16 mouse cellular contexts compared by ENCODE assay signal in genomic region chr3:100911498-100912213, GRCm38 (mm10). TPM values are rescaled to one million over a fixed set of nuclear protein-coding genes. Genes with fewer than 3 reads are reported as not detected.
DNase-seq lines count a peak whose midpoint lies in the region; ATAC-seq and TF ChIP-seq lines count a peak whose summit lies in the region.
"Had no signal": no experiment of that assay in that cellular context is flagged by ENCODE, and none has a peak within 500 bp of the region (broad histone marks: within the 10 kb centered on the region; RNA-seq: fewer than 3 reads in every experiment).

No protein-coding gene starts in this region.

- no peaks in the 10 kb centered on the region for H3K27me3 ChIP-seq in kidney, embryonic 15.5 days
- no peaks in the 10 kb centered on the region for H3K27me3 ChIP-seq in kidney, adult 2 months (replicated peaks; ENCODE audit: control insufficient read depth, insufficient read depth, low read length)

- H3K9ac ChIP-seq in kidney, embryonic 15.5 days: no peak overlapping the region

- no peak overlapping the region for H3K27ac ChIP-seq in kidney, embryonic 15.5 days
- H3K27ac ChIP-seq in kidney, adult 2 months (ENCODE audit: insufficient read depth, low read depth, low read length): no peak overlapping the region

- no peaks in the 10 kb centered on the region for H3K36me3 ChIP-seq in kidney, embryonic 15.5 days
- H3K36me3 ChIP-seq in kidney, adult 2 months (ENCODE audit: control insufficient read depth, insufficient read depth, low read length): no peaks in the 10 kb centered on the region

- 46% methylated on average over 7 of the region's 7 CpGs for WGBS in kidney, embryonic 15.5 days
- whole genome bisulfite sequencing in kidney, adult 2 months: 55% methylated on average over 7 of the region's 7 CpGs
- 55% methylated on average over 7 of the region's 7 CpGs for WGBS in lung, adult 2 months

- DNase-seq in adrenal gland, adult 2 months: peak; percentile 38
- no peak for DNase-seq in adrenal gland, adult 18-20 months (ENCODE audit: low spot score in 2 of 2)
- DNase-seq in kidney, adult 2 months: no peak
- peak; percentile 15 for DNase-seq in ovary, postnatal 36 days (ENCODE audit: low spot score)
- DNase-seq in ovary, postnatal 10 days (ENCODE audit: low spot score): no peak
- DNase-seq in spleen, postnatal 10 days (ENCODE audit: low spot score in 2 of 2): no peak
- no peak for DNase-seq in lung, adult 2 months
- DNase-seq: embryo, embryonic 11 days; gastrocnemius, postnatal 36 days; heart, postnatal 4 days; layer of hippocampus, adult 9-11 months; left cerebral cortex, postnatal 4 days; lung, postnatal 10 days; right cerebral cortex, adult 18-20 months had no signal

- no peak overlapping the region for H3K4me3 ChIP-seq in kidney, embryonic 15.5 days (replicated peaks)
- H3K4me3 ChIP-seq in kidney, adult 2 months (ENCODE audit: insufficient read depth, low read depth, low read length): no peak overlapping the region
- no peak overlapping the region for H3K4me3 ChIP-seq in lung, adult 2 months (replicated peaks; ENCODE audit: extremely low read depth, low read depth, low read length)

- no peak for TF ChIP-seq CTCF in kidney, adult 2 months (conservative IDR thresholded peaks at IDR 0.05; ENCODE audit: insufficient read depth, insufficient read length, low read depth, low read length)
- no peak for TF ChIP-seq CTCF in lung, adult 2 months (IDR thresholded peaks at IDR 0.05; ENCODE audit: insufficient read depth, low read length)

- no peak for TF ChIP-seq POLR2A in kidney, adult 2 months (IDR thresholded peaks at IDR 0.05; ENCODE audit: low read depth, low read length)
- TF ChIP-seq POLR2A in lung, adult 2 months (IDR thresholded peaks at IDR 0.05; ENCODE audit: borderline replicate concordance, extremely low read depth, low read depth, low read length): no peak

- 0 out of 2 replicates have a peak overlapping the region, but pooled peaks have one; percentile 0 for H3K4me2 ChIP-seq in kidney, embryonic 15.5 days

- no peaks in the 10 kb centered on the region for H3K9me3 ChIP-seq in kidney, embryonic 15.5 days (replicated peaks)

- H3K4me1 ChIP-seq in kidney, embryonic 15.5 days: peaks cover 10% of the 10 kb centered on the region; the same call in 1 of the 2 replicates
- no peaks in the 10 kb centered on the region for H3K4me1 ChIP-seq in kidney, adult 2 months (ENCODE audit: control insufficient read depth, insufficient read depth, low read length)
- no peaks in the 10 kb centered on the region for H3K4me1 ChIP-seq in lung, adult 2 months (ENCODE audit: control insufficient read depth, insufficient read depth, low read length)

- ATAC-seq in kidney, embryonic 15.5 days (replicated peaks; ENCODE audit: low FRiP score): no peak
- ATAC-seq: forebrain, embryonic 14.5 days had no signal

RNA-seq across cellular contexts. Expression of gene Trim45, which starts 10.3 kb away (rescaled TPM):
- total RNA-seq in adrenal gland, adult 2 months (2021): 1 to 10 TPM; 1.8 to 4.2 TPM
- polyA plus RNA-seq in adrenal gland, adult 2 months (2012; rRNA removed): 1.7 and 1.8 TPM in 2 replicates
- 1 to 10 TPM; 2.1 to 3.0 TPM for total RNA-seq in adrenal gland, adult 18-20 months (2021)
- polyA plus RNA-seq in kidney, embryonic 15.5 days (2015; fragmentation: Nextera tagmentation; extraction: Ambion mirVana): 5.2 and 7.4 TPM in 2 replicates
- 1.7 and 1.9 TPM in 2 replicates for polyA plus RNA-seq in kidney, adult 2 months (2012; rRNA removed)
- 2.2 and 2.7 TPM in 2 replicates for polyA plus RNA-seq in lung, adult 2 months (2012; rRNA removed)

RNA-seq across cellular contexts. Expression of gene Ttf2, which starts 57.8 kb away (rescaled TPM):
- 1 to 10 TPM; 8.6 to 9.2 TPM for total RNA-seq in adrenal gland, adult 2 months (2021)
- polyA plus RNA-seq in adrenal gland, adult 2 months (2012; rRNA removed): 2.9 and 3.2 TPM in 2 replicates
- 1 to 10 TPM; 6.0 to 7.7 TPM for total RNA-seq in adrenal gland, adult 18-20 months (2021)
- 19.0 and 19.9 TPM in 2 replicates for polyA plus RNA-seq in kidney, embryonic 15.5 days (2015; fragmentation: Nextera tagmentation; extraction: Ambion mirVana)
- polyA plus RNA-seq in kidney, adult 2 months (2012; rRNA removed): 2.6 and 3.2 TPM in 2 replicates
- polyA plus RNA-seq in lung, adult 2 months (2012; rRNA removed): 2.3 and 3.0 TPM in 2 replicates

Comparison
In these comparisons a context has a peak if more than half of its experiments do, and no peak if none do; other contexts are left out.
1. DNase-seq: peak in adrenal gland, adult 2 months (single experiment) and ovary, postnatal 36 days (single experiment); none in adrenal gland, adult 18-20 months (0 of 2), kidney, adult 2 months (single experiment), ovary, postnatal 10 days (single experiment), spleen, postnatal 10 days (0 of 2) and lung, adult 2 months (single experiment).